In the genomic region with DNA sequence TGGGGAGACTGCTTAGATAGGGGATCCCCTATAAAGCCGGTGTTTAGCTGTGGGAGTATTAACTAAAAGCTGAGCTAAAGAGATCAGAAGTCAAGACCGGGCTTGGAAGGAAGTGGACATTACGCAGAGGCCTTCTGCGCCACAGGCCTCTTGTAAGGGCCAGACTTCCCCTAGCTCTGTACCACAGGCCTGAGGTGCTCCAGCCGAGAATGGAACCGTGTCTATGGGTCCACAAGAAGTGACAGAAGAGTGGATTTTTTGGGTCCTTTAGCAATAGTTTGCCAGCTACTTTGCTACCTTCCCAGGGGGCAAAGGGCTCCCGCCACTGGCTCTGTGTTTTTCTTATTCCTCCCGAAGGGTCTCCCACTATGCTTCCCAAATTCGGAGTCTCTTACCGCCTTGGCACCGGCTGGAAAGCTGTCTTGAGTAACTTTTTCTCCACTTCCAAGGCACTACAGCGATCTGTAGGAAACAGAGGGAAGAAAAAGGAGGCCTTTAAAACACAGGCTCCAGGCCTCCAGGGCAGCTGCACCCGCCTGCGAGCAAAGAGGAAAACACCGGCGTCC, we compare ENCODE assay signal across 10 mouse cellular contexts. TPM values are rescaled to one million over a fixed set of nuclear protein-coding genes. Genes with fewer than 3 reads are reported as not detected.
A peak's percentile ranks its signal among the peaks of the same experiment; 100 is the strongest.
DNase-seq lines count a peak whose midpoint lies in the region; ATAC-seq and TF ChIP-seq lines count a peak whose summit lies in the region.
"Had no signal": no experiment of that assay in that cellular context is flagged by ENCODE, and none has a peak within 500 bp of the region (broad histone marks: within the 10 kb centered on the region; RNA-seq: fewer than 3 reads in every experiment).

No protein-coding gene starts in this region.

- ATAC-seq in embryonic facial prominence, embryonic 15.5 days (ENCODE audit: insufficient number of reproducible peaks, low FRiP score, low TSS enrichment, low read depth) = no peak
- ATAC-seq in intestine, embryonic 15.5 days = no peak

- H3K4me1 ChIP-seq in embryonic facial prominence, embryonic 15.5 days = peaks cover 49% of the 10 kb centered on the region
- peaks cover 45% of the 10 kb centered on the region for H3K4me1 ChIP-seq in intestine, embryonic 15.5 days (replicated peaks)

- no peaks in the 10 kb centered on the region for H3K9me3 ChIP-seq in embryonic facial prominence, embryonic 15.5 days (replicated peaks)
- no peaks in the 10 kb centered on the region for H3K9me3 ChIP-seq in intestine, embryonic 15.5 days

- peak overlapping the region; percentile 91 for H3ac ChIP-seq in myocyte (ENCODE audit: control insufficient read depth, insufficient read length)

- H3K27ac ChIP-seq in embryonic facial prominence, embryonic 15.5 days (replicated peaks) = peak overlapping the region; percentile 95; the same call in 1 of the 2 replicates
- H3K27ac ChIP-seq in intestine, embryonic 15.5 days = no peak overlapping the region

- H3K9ac ChIP-seq in embryonic facial prominence, embryonic 15.5 days = peak overlapping the region; percentile 69
- H3K9ac ChIP-seq in intestine, embryonic 15.5 days = no peak overlapping the region

- peak overlapping the region; percentile 94 for H3K4me2 ChIP-seq in embryonic facial prominence, embryonic 15.5 days (replicated peaks)
- H3K4me2 ChIP-seq in intestine, embryonic 15.5 days (replicated peaks) = no peak overlapping the region
- peak overlapping the region; percentile 79 for H3K4me2 ChIP-seq in myocyte (ENCODE audit: low read depth)

- WGBS in embryonic facial prominence, embryonic 15.5 days = 32% methylated on average over 16 of the region's 16 CpGs
- 38% methylated on average over 16 of the region's 16 CpGs for WGBS in intestine, embryonic 15.5 days

- H3K79me2 ChIP-seq in myocyte (ENCODE audit: control insufficient read depth, insufficient read depth) = peaks cover 10% of the 10 kb centered on the region

- DNase-seq in kidney, adult 18-20 months = peak; percentile 43
- DNase-seq in kidney, postnatal 10 days = no peak
- DNase-seq in ovary, adult 18-20 months (ENCODE audit: low spot score) = no peak
- DNase-seq in gastrocnemius, adult 18-20 months (ENCODE audit: low spot score) = no peak
- no peak for DNase-seq in cerebellum, postnatal 4 days (ENCODE audit: low spot score in 2 of 2)
- DNase-seq: gastrocnemius, postnatal 36 days had no signal

- peak overlapping the region; percentile 67 for H3K4me3 ChIP-seq in embryonic facial prominence, embryonic 15.5 days (replicated peaks)
- H3K4me3 ChIP-seq in intestine, embryonic 15.5 days (replicated peaks) = peak overlapping the region; percentile 48
- H3K4me3 ChIP-seq in myocyte = peak overlapping the region; percentile 83

- no peaks in the 10 kb centered on the region for H3K36me3 ChIP-seq in embryonic facial prominence, embryonic 15.5 days
- no peaks in the 10 kb centered on the region for H3K36me3 ChIP-seq in intestine, embryonic 15.5 days
- no peaks in the 10 kb centered on the region for H3K36me3 ChIP-seq in myocyte (ENCODE audit: control insufficient read depth, insufficient read depth)

- TF ChIP-seq POLR2A in myocyte (IDR thresholded peaks at IDR 0.05; ENCODE audit: insufficient read length, low read depth) = no peak

- peaks cover 65% of the 10 kb centered on the region for H3K27me3 ChIP-seq in embryonic facial prominence, embryonic 15.5 days
- peaks cover 90% of the 10 kb centered on the region for H3K27me3 ChIP-seq in intestine, embryonic 15.5 days (replicated peaks)
- H3K27me3 ChIP-seq in myocyte (ENCODE audit: control insufficient read depth, insufficient read depth, insufficient read length) = no peaks in the 10 kb centered on the region

TF ChIP-seq in myocyte, 11 proteins besides CTCF, POLR2A, EP300 and RAD21:
- TF ChIP-seq TCF3 (IDR thresholded peaks at IDR 0.05; ENCODE audit: insufficient read length, low read depth) = no peak
- TF ChIP-seq SRF (IDR thresholded peaks at IDR 0.05; ENCODE audit: control insufficient read depth, insufficient read length, low read depth) = no peak
- TF ChIP-seq USF1 (IDR thresholded peaks at IDR 0.05; ENCODE audit: low read depth) = no peak
- no peak for TF ChIP-seq MYOG (IDR thresholded peaks at IDR 0.05; ENCODE audit: control insufficient read depth in 1 of 3, insufficient read depth in 1 of 3, insufficient read length in 2 of 3, low read depth in 2 of 3)
- TF ChIP-seq TCF12 (IDR thresholded peaks at IDR 0.05; ENCODE audit: insufficient read depth, poor library complexity, severe bottlenecking) = no peak
- TF ChIP-seq E2F4 (IDR thresholded peaks at IDR 0.05; ENCODE audit: insufficient read depth) = no peak

RNA-seq across cellular contexts. Expression of a gene that starts 2.8 kb away (rescaled TPM):
- polyA plus RNA-seq in embryonic facial prominence, embryonic 15.5 days (2015; fragmentation: Nextera tagmentation; extraction: Ambion mirVana) = 18.9 and 22.9 TPM in 2 replicates
- 0.58 and 0.63 TPM in 2 replicates for polyA plus RNA-seq in intestine, embryonic 15.5 days (2015; fragmentation: Nextera tagmentation; extraction: Ambion mirVana)
- 26.4 TPM for polyA plus RNA-seq in myocyte (2012; fragmentation: generic; extraction: Trizol)
- 1 to 10 TPM; 4.5 TPM for total RNA-seq in gastrocnemius, adult 18-20 months (2021)
- polyA plus RNA-seq: liver, embryonic 16.5 days had no signal

Comparison
In these comparisons a context has a peak if more than half of its experiments do, and no peak if none do; other contexts are left out.
1. RNA of a gene that starts 2.8 kb away (polyA plus RNA-seq): 26.4 TPM in myocyte (single experiment) and 18.9 to 22.9 TPM in embryonic facial prominence, embryonic 15.5 days; 0.58 to 0.63 TPM in intestine, embryonic 15.5 days; every median in the first group is over 10 times any median in the second.
2. Peak in every context shown above with its lines, with median percentiles within 50 percentile points of each other: H3K4me3 ChIP-seq.